Mouse (Mus musculus) cerebellum, postnatal 36 days (tissue): Measurements from ENCODE around the gene Thap3.

Experiments used
- DNase-seq, 2 experiments: peaks; one replicate each; pipeline ENCODE4 v3.0.0; 2021 to 2022; ENCODE audit warnings: mixed read lengths in 2 of 2

Thap3 gene

DNA sequence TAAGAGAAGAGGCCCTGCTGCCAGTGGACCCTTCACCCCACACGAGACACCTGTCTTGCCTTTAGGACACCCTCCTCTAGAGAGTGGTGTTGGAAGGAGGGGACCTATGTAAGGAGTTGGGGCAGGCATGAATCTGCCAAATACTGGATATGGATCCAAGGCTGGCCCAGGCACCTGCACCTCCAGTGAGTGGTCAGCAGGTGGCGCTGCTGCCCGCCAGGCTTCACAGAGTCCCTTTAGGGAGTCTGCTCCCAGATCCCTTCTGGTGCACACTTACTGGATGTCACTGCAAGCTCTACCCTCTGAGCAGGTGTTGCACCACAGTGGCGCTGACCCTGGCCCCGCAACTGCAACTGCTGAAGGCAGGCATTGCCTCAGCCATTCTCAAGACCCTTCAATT, 7.4 kb downstream of the Thap3 start:
- DNase-seq: peak; percentile 86 to 88

DNA sequence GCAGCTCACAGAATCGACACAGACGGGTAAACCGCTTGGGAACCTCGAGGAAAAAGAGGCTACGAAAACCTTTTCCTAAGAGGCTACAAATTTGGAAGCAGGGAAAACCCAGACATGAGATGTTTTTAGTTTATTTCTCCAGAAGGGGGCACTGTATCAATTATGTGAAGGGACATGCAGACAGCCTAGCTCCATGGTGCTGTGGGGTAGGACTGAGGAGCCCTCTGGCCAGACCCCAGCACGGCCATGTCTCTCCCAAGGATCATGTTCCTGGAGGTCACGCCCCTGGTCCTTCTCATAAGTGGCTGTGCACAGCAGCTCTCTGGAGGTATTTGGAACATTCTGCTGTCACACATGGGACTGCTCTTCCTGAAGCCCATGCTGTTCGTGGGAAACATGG, 8.1 kb downstream of the Thap3 start:
- DNase-seq: no peak

DNA sequence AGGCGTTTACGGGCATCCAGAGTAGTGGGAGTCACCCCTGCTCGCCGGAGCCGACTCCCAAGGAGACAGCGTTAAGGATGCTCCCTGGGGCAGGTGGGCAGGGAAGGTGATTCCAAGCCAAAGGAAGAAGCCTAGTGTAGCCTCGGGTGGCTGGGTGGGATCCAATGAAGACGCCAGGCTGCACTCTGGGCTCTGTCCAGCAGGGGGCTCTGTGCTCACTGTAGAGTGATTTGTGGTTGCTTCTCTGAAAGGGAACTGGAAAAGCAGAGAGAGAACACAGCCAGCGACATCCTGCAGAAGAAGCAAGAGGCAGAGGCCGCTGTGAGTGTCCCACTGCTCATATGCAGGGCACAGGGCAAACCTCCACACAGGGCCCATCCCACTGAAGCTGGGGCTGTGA, 11.0 kb downstream of the Thap3 start:
- peak; percentile 87 to 91 for DNase-seq

DNA sequence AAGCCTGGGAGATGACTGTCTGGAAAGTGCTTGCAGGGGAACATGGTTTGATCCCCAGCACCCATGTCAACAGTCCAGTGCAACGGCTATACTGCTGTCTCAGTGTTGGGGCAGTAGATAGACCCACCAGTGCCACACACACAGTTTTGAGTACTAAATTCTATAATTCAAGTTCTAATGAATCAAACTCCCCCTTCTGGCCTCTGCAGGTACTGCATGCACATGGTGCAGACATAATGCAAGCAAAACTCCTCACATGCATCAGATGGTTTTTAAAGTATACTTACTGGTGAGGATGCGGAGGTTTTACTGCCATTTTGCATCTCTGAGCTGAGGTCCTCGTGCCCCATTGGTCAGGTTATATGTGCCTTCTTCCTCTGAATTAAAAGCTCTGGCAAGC, 13.4 kb downstream of the Thap3 start:
- DNase-seq: no peak

DNA sequence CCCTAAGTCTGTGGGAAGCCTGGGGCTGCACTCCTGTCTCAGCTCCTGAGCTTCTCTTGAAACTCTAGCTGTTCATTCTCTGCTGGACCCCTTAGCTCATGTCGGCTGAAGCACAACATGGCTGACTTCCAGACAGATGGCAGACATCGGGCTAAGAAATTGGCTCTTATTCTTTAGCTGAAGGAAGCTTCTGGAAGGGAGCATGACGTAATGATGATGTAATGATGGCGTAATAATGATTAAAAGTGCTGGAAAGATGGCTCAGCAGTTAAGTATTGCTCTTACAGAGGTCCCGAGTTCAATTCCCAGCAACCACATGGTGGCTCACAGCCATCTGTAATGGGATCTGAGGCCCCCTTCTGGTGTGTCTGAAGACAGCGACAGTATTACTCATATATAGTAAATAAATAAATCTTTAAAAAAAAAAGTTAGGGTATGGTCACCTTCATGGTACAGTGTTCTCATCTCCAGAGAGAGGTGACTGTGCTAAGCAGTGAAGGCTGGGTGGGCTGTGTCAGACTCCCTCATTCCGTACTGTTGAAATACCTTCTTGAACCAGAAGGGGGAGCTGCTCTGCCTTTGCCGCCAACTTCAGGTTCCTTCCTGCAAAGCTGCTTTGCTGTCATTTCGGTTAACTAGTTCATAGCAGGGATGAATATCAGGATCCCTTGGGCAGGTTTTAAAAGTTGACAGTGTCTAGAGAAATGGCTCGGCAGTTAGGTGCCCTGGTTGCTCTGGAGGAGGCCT, 16.4 kb downstream of the Thap3 start:
- no peak for DNase-seq

DNA sequence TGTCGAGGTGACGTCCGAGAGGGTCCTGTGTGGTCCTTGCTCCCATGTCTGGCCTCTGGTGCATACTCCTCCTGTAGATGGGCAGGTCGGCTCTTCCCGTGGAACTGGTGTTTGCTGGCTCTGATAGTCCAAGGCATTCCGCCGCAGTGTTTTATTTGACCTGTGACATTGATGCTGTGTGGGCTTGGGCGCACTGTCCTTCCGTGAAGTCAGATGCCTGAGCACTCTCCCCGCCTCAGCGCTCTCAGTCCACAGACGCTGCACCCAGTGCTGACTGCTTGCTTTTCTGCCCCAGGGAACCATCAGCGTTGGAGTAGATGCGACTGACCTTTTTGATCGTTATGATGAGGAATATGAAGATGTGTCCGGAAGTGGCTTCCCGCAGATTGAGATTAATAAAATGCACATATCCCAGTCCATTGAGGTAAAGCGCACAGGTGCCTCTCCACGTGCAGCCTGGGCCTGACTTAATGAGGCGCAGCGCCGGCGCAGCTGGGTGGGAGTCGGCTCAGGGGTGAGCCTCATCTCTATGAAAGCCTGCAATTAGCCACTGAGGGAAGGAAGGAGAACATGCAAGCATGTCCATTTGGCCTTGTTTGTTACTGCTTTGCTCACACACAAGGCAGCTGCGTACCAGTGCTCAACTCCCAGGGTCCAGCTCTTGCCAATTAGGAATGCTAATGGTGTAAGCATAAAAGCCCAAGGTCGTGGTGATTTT, 20.4 kb downstream of the Thap3 start:
- DNase-seq: no peak

DNA sequence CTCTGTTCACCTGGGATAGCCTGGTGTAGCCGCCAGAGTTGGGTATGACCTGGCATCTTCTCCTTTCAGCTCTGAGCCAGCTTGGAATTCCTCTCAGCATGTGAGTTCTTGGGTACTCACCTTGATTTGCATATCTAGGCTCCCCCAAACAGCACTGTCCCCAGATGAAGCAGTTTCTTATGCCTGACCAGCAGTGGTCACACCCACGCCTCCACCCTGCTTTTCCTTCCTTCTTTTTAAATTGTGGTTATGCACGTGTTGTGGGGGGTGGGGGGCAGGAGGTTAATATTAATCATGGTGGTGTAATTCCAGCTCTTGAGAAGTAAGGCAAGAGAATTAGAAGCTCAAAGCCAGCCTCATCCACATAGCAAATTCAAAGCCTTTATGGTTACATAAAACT, 26.0 kb downstream of the Thap3 start:
- no peak for DNase-seq

DNA sequence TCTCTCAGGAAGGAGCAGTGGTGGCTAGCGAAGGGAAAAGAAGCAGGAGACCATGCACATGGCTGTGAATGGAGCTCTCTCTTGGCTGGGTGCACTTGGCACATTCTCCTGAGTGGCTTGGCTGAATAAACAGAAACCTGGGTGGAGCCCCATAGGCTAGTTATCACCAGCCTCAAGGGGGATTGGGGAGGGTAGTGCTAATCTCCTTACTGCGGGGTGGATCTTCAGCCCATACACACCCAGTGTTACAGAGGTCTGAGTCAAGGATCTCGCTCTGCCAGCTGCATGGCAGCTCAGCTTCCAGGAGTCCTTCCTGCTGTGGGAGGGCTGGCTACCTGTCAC, 28.3 kb downstream of the Thap3 start:
- no peak for DNase-seq

DNA sequence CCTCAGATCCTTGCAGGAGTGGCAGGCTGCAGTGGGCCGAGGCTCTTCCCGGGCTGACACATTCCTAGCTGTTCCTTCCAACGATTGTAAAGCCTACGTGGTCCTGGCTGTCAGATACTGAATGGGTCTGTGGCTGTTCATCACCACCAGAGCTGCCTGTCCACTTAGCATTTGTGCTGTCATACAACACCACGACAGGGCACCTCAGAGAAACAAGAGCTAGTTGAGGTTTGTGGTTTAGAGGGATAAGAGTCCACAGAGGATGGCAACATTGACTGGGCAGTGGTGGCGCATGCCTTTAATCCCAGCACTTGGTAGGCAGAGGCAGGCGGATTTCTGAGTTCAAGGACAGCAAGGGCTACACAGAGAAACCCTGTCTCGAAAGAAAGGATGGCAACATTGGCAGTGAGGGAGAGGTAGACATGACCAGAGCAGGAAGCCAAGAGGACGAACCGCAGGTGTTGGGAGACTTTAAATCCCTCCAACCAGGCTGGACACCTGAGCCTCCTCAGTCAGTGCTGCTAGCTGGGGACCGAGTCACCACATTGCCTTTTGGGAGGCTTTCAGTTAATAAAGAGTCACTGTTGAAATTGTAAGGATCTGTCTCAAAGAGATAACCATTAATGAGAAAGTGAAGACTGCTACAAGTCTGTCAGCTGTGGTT, 28.8 kb downstream of the Thap3 start:
- no peak for DNase-seq

DNA sequence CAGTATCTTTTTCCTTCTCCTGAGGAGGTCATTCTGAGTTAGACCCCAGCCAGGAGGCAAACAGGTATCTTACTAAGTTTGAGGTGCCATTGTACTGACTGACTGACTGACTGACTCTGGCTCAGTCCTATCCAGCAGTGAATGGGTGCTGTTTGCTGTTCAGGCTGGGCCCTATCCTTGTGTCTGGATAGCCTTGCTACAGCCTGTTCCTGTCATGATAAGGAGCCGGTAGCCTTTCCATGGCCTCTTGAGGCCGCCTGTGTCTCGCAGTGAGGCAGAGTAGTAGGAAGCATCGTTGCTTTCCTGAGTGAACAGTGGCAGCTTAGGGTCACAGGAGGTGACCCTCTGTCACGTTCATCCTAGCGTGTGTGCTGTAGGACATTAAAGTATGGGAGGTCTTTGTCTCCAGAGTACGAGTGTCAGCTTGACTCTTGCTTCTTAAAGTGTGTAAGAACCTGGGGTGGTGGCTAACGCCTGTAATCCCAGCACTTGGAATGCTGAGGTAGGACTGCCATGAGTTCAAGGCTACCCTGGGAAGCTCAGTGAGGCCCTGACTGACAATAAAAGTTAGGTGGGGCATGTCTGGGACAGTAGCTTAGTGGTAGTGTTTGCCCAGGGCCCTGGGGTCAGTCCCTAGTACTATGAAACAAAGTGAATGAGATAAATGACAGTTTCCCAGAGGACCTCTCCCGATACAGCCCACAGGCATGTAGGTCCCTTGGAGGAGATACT, 31.0 kb downstream of the Thap3 start:
- DNase-seq: no peak

DNA sequence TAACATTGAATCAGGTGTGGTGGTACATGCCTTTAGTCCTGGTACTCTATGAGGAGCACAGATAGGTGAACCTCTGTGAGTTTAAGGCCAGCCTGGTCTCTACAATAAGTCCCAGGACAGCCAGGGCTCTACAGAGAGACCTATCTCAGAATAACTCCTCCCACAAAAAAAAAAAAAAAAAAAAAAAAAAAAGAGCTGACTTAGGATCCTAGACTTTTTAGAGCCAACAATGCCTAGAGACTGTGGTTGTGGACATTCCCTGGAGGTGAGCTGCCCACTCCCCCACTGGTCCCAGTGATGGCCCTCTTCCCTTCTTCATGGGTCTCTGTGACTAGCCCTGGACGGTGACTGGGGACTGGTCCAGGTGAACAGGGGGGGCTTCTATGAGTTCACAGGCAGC, 33.0 kb downstream of the Thap3 start:
- no peak for DNase-seq

DNA sequence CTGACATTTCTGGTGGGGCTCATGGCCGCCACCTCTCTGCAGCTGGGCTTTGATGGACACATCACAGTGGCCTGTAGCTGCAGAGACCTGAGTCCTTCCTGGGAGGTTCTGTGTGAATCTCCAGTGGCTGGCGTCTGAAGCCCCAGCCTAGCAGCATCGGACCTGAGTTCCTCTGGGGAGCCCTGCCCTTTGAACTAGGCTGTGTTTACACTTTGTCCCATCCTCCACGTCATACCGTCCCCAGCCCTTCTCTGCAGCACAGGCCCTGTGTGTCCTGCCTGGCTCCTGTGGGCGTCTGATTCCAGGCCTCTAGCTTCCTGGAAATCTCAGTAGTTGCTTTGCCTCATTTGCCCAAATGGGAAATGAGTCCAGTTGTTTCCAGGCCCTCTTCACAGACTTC, 35.6 kb downstream of the Thap3 start:
- no peak for DNase-seq

DNA sequence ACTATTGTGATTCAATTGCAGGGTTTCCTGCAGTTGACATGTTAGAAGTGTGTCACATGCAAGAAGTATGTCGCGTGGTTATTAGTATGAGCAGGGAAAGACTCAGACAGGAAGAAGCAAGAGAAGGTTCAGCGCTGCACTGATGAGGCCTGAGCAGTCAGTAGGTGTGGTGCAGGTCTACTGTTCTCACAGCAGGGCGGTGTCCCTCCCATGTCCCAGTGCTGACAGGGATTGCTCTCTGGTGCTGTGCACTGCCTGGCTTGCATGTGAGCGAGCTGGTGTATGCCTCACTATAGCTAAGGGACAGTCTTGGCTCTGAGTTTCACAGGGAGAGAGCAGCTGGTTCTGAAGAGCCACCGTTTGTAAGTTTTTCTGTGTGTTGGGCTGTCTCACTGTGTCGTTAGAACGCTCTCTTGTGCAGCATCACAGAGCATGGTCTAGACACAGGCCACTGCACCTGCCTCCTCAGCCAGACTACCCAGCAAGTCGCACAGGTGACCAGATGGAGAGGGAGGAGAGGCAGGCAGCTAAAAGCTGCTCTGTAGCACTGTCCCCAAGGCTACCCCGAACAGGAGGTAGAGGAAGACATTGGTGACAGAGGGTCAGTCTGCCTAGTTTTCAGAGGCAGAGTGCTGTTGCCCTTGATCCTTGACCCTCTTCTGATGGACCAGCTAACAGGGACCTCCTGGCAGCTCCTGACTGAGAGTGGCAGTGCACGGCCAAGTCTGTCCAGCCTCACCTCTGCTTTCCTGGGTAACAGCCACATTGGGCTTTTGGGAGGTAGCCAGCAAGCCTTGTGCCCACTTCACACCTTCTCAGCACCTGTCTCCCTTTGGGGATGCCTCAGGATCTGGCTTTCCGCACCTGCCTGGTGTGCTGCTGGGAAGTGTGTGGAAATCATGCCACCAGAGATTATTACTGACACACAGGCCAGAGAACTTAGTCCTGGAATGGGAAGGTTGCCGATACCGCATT, 40.0 kb downstream of the Thap3 start:
- DNase-seq: peak; percentile 39 to 46

DNA sequence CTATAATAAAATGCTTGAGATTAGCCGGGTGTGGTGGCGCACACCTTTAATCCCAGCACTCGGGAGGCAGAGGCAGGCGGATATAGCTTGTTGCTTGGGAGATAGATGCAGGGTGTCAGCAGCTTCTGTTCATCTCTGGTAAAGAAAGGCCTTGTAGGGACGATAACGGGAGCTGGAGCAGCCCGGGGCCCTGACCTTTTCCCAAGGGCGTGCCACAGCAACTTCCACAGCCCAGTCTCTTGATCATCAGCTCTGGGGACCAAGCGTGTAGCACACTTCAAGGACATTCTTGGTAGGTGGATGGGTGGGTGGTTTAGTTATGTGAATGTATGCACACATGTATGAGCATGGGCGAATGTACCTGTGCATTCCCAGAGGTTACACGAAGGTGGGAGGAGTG, 42.6 kb downstream of the Thap3 start:
- DNase-seq: no peak

DNA sequence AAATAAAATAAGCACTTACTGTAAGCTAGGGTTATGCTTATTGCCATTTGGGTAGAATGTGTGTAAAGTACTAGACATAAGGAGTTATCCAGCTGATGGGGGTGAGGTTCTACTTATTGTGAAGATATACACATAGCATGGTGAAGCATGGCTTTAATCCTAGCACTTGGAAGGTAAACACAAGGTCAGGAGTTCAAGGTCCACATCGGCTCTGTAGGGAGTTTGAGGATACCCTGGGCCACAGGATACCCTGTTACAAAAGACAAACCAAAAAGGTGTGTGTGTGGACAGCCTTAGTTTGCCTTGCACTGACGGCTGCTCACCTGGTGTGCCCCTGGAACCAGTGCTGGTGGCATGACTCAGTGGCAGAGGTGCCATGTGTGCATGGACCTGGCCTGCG, 50.7 kb downstream of the Thap3 start:
- DNase-seq: no peak

DNA sequence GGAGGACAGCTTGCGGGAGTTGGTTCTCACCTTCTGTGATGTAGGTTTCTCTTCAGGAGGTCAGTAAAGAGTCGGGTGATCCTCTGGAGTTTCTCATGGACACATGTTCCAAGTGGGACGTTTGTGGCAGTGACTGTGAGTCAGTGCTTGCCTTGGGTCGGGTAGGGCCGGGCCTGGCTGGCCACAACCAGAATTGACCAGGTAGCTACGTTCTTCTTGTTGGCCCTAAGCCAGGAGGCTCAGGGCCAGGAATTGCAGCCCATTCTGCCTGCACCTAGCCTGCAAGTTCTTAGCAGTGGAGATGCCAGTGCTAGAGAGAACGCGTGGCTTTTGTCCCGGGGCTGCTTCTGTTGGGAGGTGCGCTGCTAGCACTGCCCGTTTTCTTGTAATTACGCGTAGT, 51.4 kb downstream of the Thap3 start:
- DNase-seq: no peak

DNA sequence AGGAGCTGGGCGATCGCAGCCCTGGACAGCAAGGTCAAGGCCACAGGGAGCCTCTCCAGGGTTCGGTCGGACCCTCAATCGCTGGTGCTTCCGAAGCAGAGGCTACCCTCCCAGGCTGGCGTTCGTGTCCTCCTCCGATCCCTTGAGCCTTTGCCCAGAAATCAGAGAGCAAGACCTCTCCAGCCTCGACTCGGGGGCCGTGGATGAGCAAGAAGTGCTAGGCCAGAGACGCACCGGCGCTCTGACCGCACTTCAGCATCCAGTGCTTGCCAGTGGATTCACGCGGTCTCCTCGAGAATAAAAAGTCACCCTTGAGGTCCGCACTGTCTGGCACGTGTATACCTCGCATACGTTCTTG, 54.6 kb downstream of the Thap3 start:
- no peak for DNase-seq

DNA sequence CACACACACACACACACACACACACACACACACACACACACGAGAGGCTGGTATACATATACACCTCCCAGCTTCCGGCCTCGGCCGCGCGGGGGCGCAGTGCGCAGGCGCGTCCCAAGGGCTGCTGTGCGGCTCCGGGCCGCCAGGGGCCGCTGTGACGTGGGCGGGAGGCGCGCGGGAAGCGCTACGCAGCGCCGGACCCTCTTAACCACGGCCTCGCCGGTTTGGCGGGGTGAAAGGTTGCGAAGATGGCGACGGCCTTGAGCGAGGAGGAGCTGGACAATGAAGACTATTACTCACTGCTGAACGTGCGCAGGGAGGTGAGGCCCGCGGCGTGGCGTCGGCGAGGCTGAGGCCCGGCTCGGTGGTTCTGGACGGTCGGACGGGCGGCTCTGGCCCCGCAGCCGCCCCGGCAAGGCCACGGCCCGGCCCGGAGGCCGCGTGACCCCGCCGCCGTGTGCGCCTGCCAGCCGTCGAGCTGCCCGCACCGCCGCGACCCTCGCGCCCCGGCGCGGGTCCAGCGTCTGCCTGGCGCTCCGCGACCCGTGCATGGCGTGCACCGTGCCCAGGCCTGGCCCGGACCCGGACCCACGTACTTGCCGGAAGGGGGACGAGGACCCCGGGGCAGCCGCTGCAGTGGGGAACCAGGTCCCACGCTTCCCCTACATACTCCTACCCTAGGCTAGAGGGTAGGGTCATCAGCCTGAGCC, 55.1 kb downstream of the Thap3 start, which contains the start of gene Dnajc11:
Gene Dnajc11, plus strand, starts transcription at position 187 of the 710 bp plus-strand sequence.
- DNase-seq: peak; percentile 91 to 92
